Mouse (Mus musculus) regulatory T cell (primary cell): ENCODE results near the gene Aspg.

Experiments used
- in situ Hi-C: fragments of 300-600 bp; cut with MboI, MseI; formaldehyde crosslinking; loops from one replicate; pipeline ENCODE4 v1.15.1; 2025; ENCODE audit warnings: high pct_unique_total_duplicates

Gene Aspg

DNA sequence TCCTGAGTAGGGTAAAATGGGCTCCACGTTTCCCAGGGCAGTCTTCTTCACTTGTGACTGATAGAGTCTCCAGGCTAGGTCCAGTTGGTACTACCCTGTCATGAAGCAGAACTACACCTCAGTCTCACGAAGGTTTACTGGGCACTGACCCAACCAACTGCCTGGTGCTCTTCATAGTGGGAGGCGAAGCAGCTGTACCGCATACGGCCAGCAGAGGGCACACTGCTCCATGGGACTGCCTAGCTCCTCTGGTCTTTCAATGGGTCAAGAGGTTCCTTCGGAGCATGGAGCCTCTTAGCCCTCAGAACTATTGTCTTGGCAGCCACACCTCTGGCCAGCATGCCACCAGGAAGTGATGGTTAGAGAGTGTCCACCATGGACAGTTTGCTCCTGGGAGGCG lies 7.2 kb downstream of the Aspg start:
- in situ Hi-C loops = no loop called here

- in situ Hi-C loops = no loop called here
These were observed 10.5 kb downstream of the Aspg start for GRCm38 (mm10) chr12:112117006-112117405.

DNA sequence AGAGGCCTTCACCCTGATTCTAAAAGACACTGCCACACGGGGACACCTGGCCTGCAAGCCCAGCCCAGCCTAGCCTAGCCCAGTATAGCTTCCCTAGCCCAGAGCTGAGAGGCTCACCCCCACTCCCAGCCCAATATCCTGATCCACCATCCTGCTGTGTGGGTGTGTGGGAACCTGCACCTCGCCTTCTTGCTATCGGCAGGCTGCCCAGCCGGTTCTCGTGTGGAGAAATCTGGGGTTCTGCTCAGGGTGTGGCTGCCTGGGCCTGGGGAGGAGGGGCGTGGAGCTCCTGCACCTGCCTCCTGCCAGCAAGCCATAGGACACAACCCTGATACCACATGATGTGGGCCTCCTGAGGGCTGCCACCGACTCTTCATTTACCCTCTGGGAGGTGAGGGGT lies 11.2 kb downstream of the Aspg start:
- in situ Hi-C loops = no loop called here

DNA sequence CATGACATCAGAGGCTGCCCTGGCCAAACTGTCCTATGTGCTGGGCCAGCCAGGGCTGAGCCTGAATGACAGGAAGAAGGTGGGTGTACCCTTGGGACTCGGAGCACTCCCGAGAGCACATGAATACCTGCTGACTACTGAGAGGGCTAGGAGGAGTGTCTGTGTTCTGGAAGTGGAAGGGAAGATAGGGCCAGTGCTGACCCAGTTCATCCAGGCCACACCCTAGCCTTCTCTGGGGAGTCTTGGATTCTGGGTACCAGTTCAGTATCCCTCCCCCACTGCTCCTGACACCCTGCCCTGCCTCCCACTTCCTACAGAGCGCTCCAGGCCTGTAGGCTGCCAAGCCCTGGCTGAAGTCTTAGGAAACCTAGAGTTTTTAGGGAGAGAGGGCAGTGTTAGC lies 14.7 kb downstream of the Aspg start:
- in situ Hi-C loops = no loop called here

DNA sequence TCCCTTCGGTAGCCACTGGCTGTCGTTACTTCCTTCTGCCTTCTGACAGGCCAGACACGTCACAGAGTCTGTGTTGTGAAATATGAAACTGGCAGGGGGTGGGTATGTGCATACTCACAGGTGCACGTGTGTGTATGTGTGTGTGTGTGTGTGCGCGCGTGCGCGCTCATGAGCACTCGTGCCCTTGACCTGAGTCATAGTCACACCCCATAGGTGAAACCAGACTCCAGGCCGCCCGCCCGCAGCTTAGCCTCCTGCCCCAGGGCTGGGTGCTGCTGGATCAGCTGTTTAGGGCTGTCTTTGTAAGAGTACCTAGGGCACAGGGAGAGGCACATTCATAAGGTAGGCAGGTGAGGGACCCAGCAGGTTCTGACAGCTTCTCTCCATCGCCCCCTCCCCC lies 19.4 kb downstream of the Aspg start:
- in situ Hi-C loops = no loop called here

- in situ Hi-C loops = no loop called here
These were observed 20.6 kb downstream of the Aspg start for GRCm38 (mm10) chr12:112126931-112127635.

DNA sequence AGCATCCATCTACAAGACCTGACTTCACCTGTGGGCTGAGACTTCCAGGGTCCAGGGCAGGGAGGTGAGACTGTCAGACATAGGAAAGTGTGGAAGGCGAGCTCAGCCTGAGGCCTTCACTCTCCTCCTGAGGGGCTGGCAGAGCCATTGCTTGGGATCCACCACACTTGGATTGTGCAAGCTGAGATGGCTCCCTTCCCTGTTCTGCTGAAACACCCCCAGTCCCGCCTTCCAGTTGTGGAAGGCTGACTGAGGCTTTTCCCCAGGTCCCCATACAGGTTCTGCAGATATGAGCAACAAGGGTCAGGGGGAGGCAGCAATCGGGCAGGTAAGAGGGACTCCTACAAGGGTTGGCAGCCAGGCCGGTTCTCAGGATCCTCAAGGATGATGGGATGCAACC lies 22.0 kb downstream of the Aspg start:
- in situ Hi-C loops = no loop called here

- in situ Hi-C loops = no loop called here
These were observed 22.9 kb downstream of the Aspg start for GRCm38 (mm10) chr12:112129300-112129856.

GRCm38 (mm10) chr12:112130161-112130860 lies 23.8 kb downstream of the Aspg start:
- in situ Hi-C loops = no loop called here

DNA sequence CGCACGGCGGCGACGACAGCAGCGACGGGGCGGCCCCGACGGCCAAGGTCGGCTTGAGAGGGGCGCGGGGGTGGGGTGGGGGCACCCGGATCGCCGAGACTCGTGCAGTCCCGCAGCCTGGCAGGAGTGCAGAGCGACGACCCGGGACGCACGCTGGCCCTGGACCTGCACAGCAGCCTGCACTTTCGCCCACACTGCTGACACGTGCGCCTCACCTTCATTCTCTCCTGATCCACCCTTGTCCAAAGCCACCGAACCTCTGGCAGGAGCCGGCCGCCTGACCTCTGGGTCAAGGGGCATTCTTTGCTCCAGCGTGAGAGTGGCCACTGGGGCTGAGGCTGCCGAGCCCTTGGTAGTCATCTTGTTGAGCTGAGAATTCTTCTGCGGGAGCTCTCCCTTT lies 24.5 kb downstream of the Aspg start:
- in situ Hi-C loops = no loop called here

GRCm38 (mm10) chr12:112140231-112140630 lies 33.8 kb downstream of the Aspg start:
- in situ Hi-C loops = loop anchor here (5.0 kb wide), 1 partner anchor 402 kb away; no protein-coding TSS in a partner anchor

GRCm38 (mm10) chr12:112140745-112141144 lies 34.3 kb downstream of the Aspg start:
- in situ Hi-C loops = loop anchor here (5.0 kb wide), 1 partner anchor 402 kb away; no protein-coding TSS in a partner anchor

DNA sequence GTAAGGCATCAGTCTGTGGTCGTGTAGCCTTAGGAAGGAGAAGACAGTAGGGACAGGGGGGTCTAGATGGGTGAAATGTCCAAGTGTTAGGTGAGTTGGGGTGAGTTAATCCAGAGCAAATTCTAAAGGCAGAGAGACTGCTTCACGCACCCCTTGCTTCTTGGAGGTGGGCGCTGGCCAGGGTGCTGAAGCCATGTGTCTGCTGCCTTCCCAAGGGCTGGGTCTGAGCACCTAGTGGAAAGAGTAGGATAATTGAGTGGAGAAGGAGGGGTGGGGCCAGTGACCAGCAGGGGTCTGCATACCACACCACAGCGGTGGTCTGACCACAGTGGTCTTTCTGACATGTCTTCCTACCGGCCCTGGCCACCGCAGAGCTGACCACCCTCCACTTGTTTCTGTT lies 34.8 kb downstream of the Aspg start:
- in situ Hi-C loops = loop anchor here (5.0 kb wide), 1 partner anchor 401 kb away; no protein-coding TSS in a partner anchor

- in situ Hi-C loops = loop anchor here (5.0 kb wide), 1 partner anchor 399 kb away; no protein-coding TSS in a partner anchor
These were observed 36.8 kb downstream of the Aspg start for GRCm38 (mm10) chr12:112143116-112143832.

- in situ Hi-C loops = loop anchor here (5.0 kb wide), 1 partner anchor 398 kb away; no protein-coding TSS in a partner anchor
These were observed 37.3 kb downstream of the Aspg start for GRCm38 (mm10) chr12:112143833-112144201.

- in situ Hi-C loops = loop anchor here (5.0 kb wide), 1 partner anchor 398 kb away; no protein-coding TSS in a partner anchor
These were observed 38.1 kb downstream of the Aspg start for GRCm38 (mm10) chr12:112144377-112145115.

- in situ Hi-C loops = no loop called here
These were observed 38.9 kb downstream of the Aspg start for GRCm38 (mm10) chr12:112145211-112145874.

GRCm38 (mm10) chr12:112145875-112146651 lies 39.6 kb downstream of the Aspg start, which contains the start of gene Kif26a:
TSS of gene Kif26a (plus strand) at chr12:112146208.
- in situ Hi-C loops = no loop called here

GRCm38 (mm10) chr12:112147365-112147764 lies 40.9 kb downstream of the Aspg start:
- in situ Hi-C loops = no loop called here

- in situ Hi-C loops = no loop called here
These were observed 43.5 kb downstream of the Aspg start for GRCm38 (mm10) chr12:112150011-112150410.
